Mouse (Mus musculus) olfactory bulb, adult 2 months (tissue): ENCODE data around the gene CK137956. TPM values are rescaled to one million over a fixed set of nuclear protein-coding genes. Genes with fewer than 3 reads are reported as not detected.

Experiments
- H3K27ac ChIP-seq: fragments of 200-500 bp; 2 replicates; pipeline ENCODE4 v1.5.1; 2012; ENCODE audit warnings: low read depth, low read length; ENCODE audit not compliant: insufficient read depth
- H3K4me1 ChIP-seq: fragments of 200-500 bp; 2 replicates; pipeline ENCODE4 v1.6.1; 2012; ENCODE audit warnings: low read length; ENCODE audit not compliant: control insufficient read depth, insufficient read depth
- H3K4me3 ChIP-seq: fragments of 200-500 bp; 2 replicates; pipeline ENCODE4 v1.5.1; 2012; ENCODE audit warnings: mild to moderate bottlenecking, low read depth, low read length, moderate library complexity; ENCODE audit not compliant: insufficient read depth
- CTCF ChIP-seq: fragments of 200-500 bp; IDR thresholded peaks from 2 replicates; pipeline ENCODE4 v1.5.1; 2012; ENCODE audit warnings: low read depth, mild to moderate bottlenecking, low read length, moderate library complexity; ENCODE audit not compliant: insufficient read depth
- POLR2A ChIP-seq: fragments of 200-500 bp; IDR thresholded peaks from 2 replicates; pipeline ENCODE4 v1.6.1; 2012; ENCODE audit warnings: mild to moderate bottlenecking, low read depth, low read length, moderate library complexity; ENCODE audit not compliant: insufficient read depth
- WGBS: fragments of 180-500 bp; shearing (Covaris S2); methylation state at CpG from one replicate; pipeline ENCODE4 v1.1.7; 2018; 5-methylcytosine and 5-hydroxymethylcytosine counted together
- polyA plus RNA-seq: library from polyadenylated mRNA; stranded (reverse); fragments of >200 nt; gene quantifications from 2 replicates; pipeline ENCODE4 v1.2.4, GENCODE M21; 2012; ENCODE audit warnings: low replicate concordance; ENCODE audit not compliant: missing spikeins, insufficient read depth, insufficient read length

The CK137956 gene
- polyA plus RNA-seq, 1 experiment: not detected

GRCm38 (mm10) chr4:127878966-127879365, 91.8 kb downstream of the CK137956 start:
- no peak overlapping the region for H3K27ac ChIP-seq
- 97% methylated on average over 8 of the region's 8 CpGs for WGBS
- H3K4me1 ChIP-seq: no peaks in the 10 kb centered on the region
- no peak overlapping the region for H3K4me3 ChIP-seq
- TF ChIP-seq CTCF (no peak), POLR2A (no peak)

Other genes starting within 250 kb of the CK137956 start
- not detected in 2 replicates for gene Csmd2, start 16.9 kb upstream of the CK137956 start, polyA plus RNA-seq